Mouse (Mus musculus) forebrain, embryonic 16.5 days (tissue): ENCODE measurements at regions not wholly inside any gene's neighbourhood (a gene's known extent, or its start where the extent isn't known, plus 50 kb on each side); places are given as distances from the start of the nearest gene placed in this dataset.

ENCODE experiments used
- ATAC-seq: fragments of 200-750 bp; cut with Nextera tagmentation; 2 replicates; pipeline ENCODE4 v1.8.0; 2017; ENCODE audit warnings: mild to moderate bottlenecking, moderate library complexity
- H3K27ac ChIP-seq: fragments of 300-500 bp; sonication (generic); 2 replicates; pipeline ENCODE4 v1.5.1; 2014; ENCODE audit warnings: low read length, control low read depth
- H3K27me3 ChIP-seq: fragments of 300-500 bp; sonication (generic); replicated peaks from 2 replicates; pipeline ENCODE4 v1.6.1; 2014; ENCODE audit warnings: low read length; ENCODE audit not compliant: control insufficient read depth, insufficient read depth
- H3K36me3 ChIP-seq: fragments of 300-500 bp; sonication (generic); 2 replicates; pipeline ENCODE4 v1.6.1; 2014; ENCODE audit not compliant: control insufficient read depth, insufficient read depth
- H3K4me1 ChIP-seq: fragments of 300-500 bp; sonication (generic); replicated peaks from 2 replicates; pipeline ENCODE4 v1.6.1; 2014; ENCODE audit warnings: low read length; ENCODE audit not compliant: control insufficient read depth, insufficient read depth
- H3K4me2 ChIP-seq: fragments of 300-500 bp; sonication (generic); 2 replicates; pipeline ENCODE4 v1.6.1; 2014; ENCODE audit warnings: mild to moderate bottlenecking, low read length, control low read depth
- H3K4me3 ChIP-seq: fragments of 300-500 bp; sonication (generic); replicated peaks from 2 replicates; pipeline ENCODE4 v1.5.1; 2014; ENCODE audit warnings: mild to moderate bottlenecking, low read length, control low read depth
- H3K9ac ChIP-seq: fragments of 300-500 bp; sonication (generic); replicated peaks from 2 replicates; pipeline ENCODE4 v1.6.1; 2014; ENCODE audit warnings: low read depth, low read length, control low read depth
- H3K9me3 ChIP-seq: fragments of 300-500 bp; sonication (generic); 2 replicates; pipeline ENCODE4 v1.6.1; 2016; ENCODE audit warnings: low read length; ENCODE audit not compliant: control insufficient read depth
- WGBS: fragments of 180-500 bp; shearing (Covaris S2); extraction: QIAGEN DNeasy Blood & Tissue Kit; methylation state at CpG from one replicate; pipeline ENCODE4 v1.1.7; 2014; 5-methylcytosine and 5-hydroxymethylcytosine counted together

- no peak for ATAC-seq
- WGBS, result 91% methylated on average over 4 of the region's 4 CpGs
- H3K27me3 ChIP-seq, result no peaks in the 10 kb centered on the region
- H3K27ac ChIP-seq, result no peak overlapping the region
- no peak overlapping the region for H3K4me2 ChIP-seq
- H3K9me3 ChIP-seq, result no peaks in the 10 kb centered on the region
- no peak overlapping the region for H3K9ac ChIP-seq
- H3K36me3 ChIP-seq, result no peaks in the 10 kb centered on the region
- no peaks in the 10 kb centered on the region for H3K4me1 ChIP-seq
- no peak overlapping the region for H3K4me3 ChIP-seq
Measured at GRCm38 (mm10) chr3:101654720-101655119, 50.2 kb upstream of the Atp1a1 start.
